Mouse (Mus musculus) limb, embryonic 10.5 days (tissue): Measurements from ENCODE around the gene Cbfb. TPM values are rescaled to one million over a fixed set of nuclear protein-coding genes. Genes with fewer than 3 reads are reported as not detected.
"Not testable (repeated sequence)": the region's sequence is repeated elsewhere in the genome, so short reads cannot be mapped to it uniquely, and the experiment has no call there.

Experiments used
- DNase-seq: peaks from one replicate; pipeline ENCODE4 v3.0.0-alpha.2; 2017; ENCODE audit warnings: low spot score
- H3K27ac ChIP-seq: fragments of 300-500 bp; sonication (generic); 2 replicates; pipeline ENCODE4 v1.5.1; 2016; ENCODE audit warnings: mild to moderate bottlenecking
- H3K27me3 ChIP-seq: fragments of 300-500 bp; sonication (generic); 2 replicates; pipeline ENCODE4 v1.6.1; 2016; ENCODE audit warnings: low read depth, mild to moderate bottlenecking; ENCODE audit not compliant: poor library complexity, severe bottlenecking
- H3K36me3 ChIP-seq: fragments of 300-500 bp; sonication (generic); 2 replicates; pipeline ENCODE4 v1.6.1; 2016; ENCODE audit warnings: mild to moderate bottlenecking, moderate library complexity
- H3K4me1 ChIP-seq: fragments of 300-500 bp; sonication (generic); 2 replicates; pipeline ENCODE4 v1.6.1; 2016
- H3K4me3 ChIP-seq: fragments of 300-500 bp; sonication (generic); 2 replicates; pipeline ENCODE4 v1.5.1; 2016; ENCODE audit warnings: mild to moderate bottlenecking, moderate library complexity
- H3K9me3 ChIP-seq: fragments of 300-500 bp; sonication (generic); replicated peaks from 2 replicates; pipeline ENCODE4 v1.6.1; 2016; ENCODE audit warnings: mild to moderate bottlenecking
- WGBS: fragments of 180-500 bp; shearing (Covaris S2); methylation state at CpG from one replicate; pipeline ENCODE4 v1.1.7; 2016; 5-methylcytosine and 5-hydroxymethylcytosine counted together
- polyA plus RNA-seq: library from polyadenylated mRNA; unstranded; fragments of >200 nt; fragmentation: Nextera tagmentation; extraction: Ambion mirVana; gene quantifications from 2 replicates; pipeline ENCODE4 v1.2.1, GENCODE M21; 2016

Cbfb gene
- polyA plus RNA-seq, 1 experiment from 2014 or later: 84.6 TPM

DNA sequence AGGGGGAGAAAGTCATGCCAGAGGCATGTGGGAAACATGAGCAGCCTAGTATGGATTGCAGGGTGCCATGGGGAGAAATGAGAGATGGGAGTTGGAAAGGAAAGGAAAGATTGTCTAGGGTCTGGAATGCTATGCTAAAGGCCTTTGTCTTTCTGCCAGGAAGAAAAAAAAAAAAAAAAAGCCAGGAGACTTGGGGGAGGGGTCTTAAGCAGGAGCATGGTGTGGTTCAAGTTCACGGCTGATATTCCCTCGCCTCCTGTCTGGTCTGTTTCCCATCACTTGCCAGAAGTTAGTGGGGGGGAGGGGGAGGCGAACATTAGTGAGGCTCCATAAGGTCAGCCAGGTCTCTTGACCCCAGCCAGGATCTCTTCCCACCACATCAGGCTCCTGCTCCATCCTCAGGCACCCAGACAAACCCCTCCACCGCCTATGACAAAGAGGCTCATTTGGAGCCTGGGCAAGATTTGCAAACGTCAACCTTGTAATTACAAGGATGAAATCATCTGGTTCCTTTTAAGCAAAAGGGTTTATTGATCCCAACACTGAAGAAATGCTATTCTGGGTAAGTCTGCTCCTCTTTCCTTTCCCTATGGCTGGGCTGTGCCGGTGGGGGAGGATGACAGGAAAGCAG, 6.1 kb upstream of the Cbfb start:
- Histone ChIP-seq H3K27me3 (no peaks in the 10 kb centered on the region), H3K4me3 (peak overlapping the region; percentile 18; the same call in 1 of the 2 replicates), H3K36me3 (no peaks in the 10 kb centered on the region), H3K9me3 (no peaks in the 10 kb centered on the region), H3K27ac (peak overlapping the region; percentile 84), H3K4me1 (peaks cover 20% of the 10 kb centered on the region)
- WGBS: 16% methylated on average over 6 of the region's 6 CpGs
- DNase-seq: peak; percentile 61

DNA sequence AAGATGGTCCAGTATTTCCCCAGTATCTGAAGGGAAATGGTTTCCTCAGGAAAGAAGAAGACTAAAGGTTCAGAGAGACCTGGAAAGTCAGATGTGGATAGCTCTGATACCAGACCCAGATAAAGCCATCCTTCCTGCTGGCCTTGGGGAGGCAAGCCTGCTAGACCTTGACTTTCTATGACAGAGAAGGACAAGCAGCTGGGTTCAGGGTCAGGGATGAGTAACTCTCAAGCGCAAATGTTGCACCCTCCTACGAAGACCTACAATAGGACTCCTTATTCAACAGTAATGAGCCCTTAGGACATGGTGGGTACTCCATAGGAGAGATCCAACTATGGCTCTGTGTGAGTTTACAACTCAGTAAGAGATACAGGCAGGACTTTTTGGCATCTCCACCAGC, 5.3 kb upstream of the Cbfb start:
- no peaks in the 10 kb centered on the region for H3K27me3 ChIP-seq
- WGBS: 93% methylated on average over 2 of the region's 2 CpGs
- H3K27ac ChIP-seq: peak overlapping the region; percentile 84; the same call in 1 of the 2 replicates
- no peak for DNase-seq
- H3K4me1 ChIP-seq: peaks cover 23% of the 10 kb centered on the region
- no peaks in the 10 kb centered on the region for H3K36me3 ChIP-seq
- H3K4me3 ChIP-seq: no peak overlapping the region
- no peaks in the 10 kb centered on the region for H3K9me3 ChIP-seq

DNA sequence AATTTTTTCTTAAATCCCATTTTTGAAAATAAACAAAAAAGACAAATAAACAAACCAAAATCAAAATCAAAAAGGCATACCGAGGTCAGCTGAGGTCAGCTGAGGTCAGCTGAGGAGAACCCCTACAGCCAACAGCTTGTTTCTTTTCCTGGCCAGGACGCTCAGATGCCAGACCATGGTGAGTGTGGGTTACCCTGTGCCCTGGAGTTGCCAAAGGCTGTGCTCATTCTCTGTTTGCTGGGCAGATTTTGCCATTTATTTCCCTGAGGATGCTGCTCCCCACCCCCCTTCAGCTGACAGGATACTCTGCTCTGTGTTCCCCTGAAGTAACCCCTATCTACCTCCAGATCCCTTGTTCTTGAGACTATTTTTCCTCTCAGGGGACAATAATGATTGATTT, 3.4 kb upstream of the Cbfb start:
- H3K36me3 ChIP-seq: no peaks in the 10 kb centered on the region
- H3K4me3 ChIP-seq: no peak overlapping the region
- peaks cover 26% of the 10 kb centered on the region for H3K4me1 ChIP-seq
- no peaks in the 10 kb centered on the region for H3K9me3 ChIP-seq
- no peak for DNase-seq
- H3K27ac ChIP-seq: no peak overlapping the region
- WGBS: 82% methylated on average over 2 of the region's 2 CpGs
- no peaks in the 10 kb centered on the region for H3K27me3 ChIP-seq

DNA sequence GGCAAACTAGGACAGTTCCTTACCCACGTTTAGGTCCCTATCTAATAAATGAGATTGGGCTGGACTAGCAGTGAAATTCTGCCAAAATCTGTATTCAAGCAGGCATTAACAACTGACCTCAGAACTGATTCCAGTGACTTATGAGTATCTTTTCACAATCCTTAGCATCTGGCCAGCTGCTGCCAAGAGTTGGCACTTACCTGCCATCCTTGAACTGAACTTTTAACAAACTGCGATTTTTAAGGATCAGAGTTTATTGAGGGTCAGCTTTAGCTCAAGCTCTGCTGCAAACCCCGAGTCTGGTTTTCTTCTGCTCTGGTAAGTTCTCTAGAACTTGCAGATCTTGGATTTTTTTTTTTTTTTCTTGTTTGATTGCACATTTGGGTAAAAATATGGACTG, 892 bp upstream of the Cbfb start:
- DNase-seq: no peak
- Histone ChIP-seq H3K4me3 (peak overlapping the region; percentile 93; the same call in 1 of the 2 replicates), H3K27ac (peak overlapping the region; percentile 99), H3K9me3 (no peaks in the 10 kb centered on the region), H3K4me1 (peaks cover 22% of the 10 kb centered on the region), H3K36me3 (peaks cover 15% of the 10 kb centered on the region), H3K27me3 (no peaks in the 10 kb centered on the region)
- WGBS: 50% methylated on average over 3 of the region's 3 CpGs

DNA sequence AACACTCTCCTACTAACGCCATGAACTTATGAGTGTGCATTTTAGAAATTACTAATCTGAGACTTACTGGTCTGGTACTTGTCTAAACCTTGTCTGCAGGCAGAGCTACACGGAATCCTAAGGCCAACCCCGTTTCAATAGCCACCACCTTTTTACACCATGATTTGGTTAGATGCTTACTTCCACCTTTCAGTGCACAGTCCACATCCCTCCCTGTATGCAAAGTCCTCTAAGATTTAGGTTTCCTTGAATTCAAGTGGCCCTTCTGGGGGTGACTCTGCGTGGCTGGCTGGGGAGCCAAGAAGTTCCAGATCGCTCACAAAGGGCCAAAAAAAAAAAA, 463 bp upstream of the Cbfb start:
- Histone ChIP-seq H3K9me3 (no peaks in the 10 kb centered on the region), H3K27ac (peak overlapping the region; percentile 99), H3K27me3 (no peaks in the 10 kb centered on the region), H3K36me3 (peaks cover 20% of the 10 kb centered on the region), H3K4me3 (peak overlapping the region; percentile 93), H3K4me1 (peaks cover 18% of the 10 kb centered on the region)
- DNase-seq: no peak
- 5% methylated on average over 5 of the region's 5 CpGs for WGBS

DNA sequence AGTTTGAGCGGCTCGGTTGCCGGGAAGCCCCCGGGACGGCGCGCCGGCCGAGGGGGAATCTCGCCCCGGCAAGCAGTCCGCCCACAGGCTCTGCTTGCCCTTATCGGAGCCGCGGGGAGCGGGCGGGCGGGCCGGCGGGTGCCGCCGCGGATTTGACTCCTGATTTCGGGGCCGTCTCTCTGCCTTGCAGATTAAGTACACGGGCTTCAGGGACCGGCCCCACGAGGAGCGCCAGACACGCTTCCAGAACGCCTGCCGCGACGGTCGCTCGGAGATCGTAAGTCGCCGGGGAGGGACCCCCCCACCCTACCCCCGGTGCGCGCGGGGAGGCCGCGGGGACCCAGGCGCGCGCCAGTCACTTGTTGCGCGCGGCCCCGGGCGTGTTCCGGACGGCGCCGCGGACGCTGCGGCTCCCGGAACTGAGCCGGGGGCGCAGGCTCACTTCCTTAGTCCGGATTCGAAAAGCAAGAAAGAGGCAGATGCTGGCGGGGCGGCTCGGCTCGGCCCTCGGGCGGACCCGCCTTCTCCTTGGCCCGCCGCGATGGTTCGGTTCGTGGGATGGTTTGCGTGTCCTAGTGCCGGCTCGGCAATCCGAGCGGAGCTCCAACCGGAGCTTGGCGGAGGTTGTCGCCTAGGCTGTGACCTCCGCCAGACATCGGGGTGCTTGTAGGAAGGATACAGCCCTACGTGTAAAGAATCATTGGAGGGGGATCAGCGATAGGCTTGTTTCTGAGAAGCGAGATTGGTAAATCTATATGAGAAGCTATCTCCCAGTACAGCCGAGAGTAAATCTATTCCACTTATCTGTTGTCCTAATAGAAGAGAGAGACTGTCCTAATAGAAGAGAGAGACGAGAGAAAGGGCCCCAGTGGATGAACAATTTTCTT, 885 bp downstream of the Cbfb start:
- no peaks in the 10 kb centered on the region for H3K9me3 ChIP-seq
- no peaks in the 10 kb centered on the region for H3K27me3 ChIP-seq
- peaks cover 15% of the 10 kb centered on the region for H3K4me1 ChIP-seq
- WGBS: under 1% methylated on average over 92 of the region's 92 CpGs
- peak overlapping the region; percentile 93 for H3K4me3 ChIP-seq
- peak overlapping the region; percentile 99 for H3K27ac ChIP-seq
- peak; percentile 78 for DNase-seq
- H3K36me3 ChIP-seq: peaks cover 31% of the 10 kb centered on the region

DNA sequence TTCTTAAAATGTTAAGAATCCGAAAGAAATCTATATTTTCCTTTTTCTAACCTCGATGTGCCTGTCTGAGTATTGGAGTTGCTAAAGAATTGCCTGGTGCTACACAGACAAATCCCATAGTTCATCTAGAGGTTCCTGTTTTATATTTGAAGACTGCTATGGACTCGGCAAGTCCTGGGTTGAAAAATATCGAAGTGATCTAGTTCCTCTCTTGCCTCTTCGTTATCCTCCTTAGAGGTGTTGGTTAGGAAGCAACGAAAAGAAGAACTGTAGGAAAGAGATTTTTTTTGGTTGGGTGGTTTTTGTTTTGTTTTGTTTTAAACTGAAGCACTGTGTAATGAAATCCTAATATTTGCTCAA, 1.5 kb downstream of the Cbfb start:
- peaks cover 15% of the 10 kb centered on the region for H3K4me1 ChIP-seq
- no peaks in the 10 kb centered on the region for H3K27me3 ChIP-seq
- H3K9me3 ChIP-seq: no peaks in the 10 kb centered on the region
- H3K27ac ChIP-seq: peak overlapping the region; percentile 99
- 52% methylated on average over 6 of the region's 6 CpGs for WGBS
- peaks cover 38% of the 10 kb centered on the region for H3K36me3 ChIP-seq
- H3K4me3 ChIP-seq: peak overlapping the region; percentile 93
- no peak for DNase-seq

DNA sequence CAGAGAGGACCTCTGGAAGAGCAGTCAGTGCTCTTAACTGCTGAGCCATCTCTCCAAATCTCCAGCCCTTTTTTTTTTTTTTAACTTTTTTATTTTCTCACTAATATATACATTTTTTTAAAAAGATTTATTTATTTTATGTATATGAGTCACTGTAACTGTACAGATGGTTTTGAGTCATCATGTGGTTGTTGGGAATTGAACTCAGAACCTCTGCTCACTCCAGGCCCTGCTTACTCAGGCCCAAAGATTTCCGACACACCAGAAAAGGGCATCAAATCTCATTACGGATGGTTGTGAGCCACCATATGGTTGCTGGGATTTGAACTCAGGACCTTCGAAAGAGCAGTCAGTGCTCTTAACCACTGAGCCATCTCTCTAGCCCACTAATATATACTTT, 4.8 kb downstream of the Cbfb start:
- not testable (repeated sequence) for H3K27ac ChIP-seq

DNA sequence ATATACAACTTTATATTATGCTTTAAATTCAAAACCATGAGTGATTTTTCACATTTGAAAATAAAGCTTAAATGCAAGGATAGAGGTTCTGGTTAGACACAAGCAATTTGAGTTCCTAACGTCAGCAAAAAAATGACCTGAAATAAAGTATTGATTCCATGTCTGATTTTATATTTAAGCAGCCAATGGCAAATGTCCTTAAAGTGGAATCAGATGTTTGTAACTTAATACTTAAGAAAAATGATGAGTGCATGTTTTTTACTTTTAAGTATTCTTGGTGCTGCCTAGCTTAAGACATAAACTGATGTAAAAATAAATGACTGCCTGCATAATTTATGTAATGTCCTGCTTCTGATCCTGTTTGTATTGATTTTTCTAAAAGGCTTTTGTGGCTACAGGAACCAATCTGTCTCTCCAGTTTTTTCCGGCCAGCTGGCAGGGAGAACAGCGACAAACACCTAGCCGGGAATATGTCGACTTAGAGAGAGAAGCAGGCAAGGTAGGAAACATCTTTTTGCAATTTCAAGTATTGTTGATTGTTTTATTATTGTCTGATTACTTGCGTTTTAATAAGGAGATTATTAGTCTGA, 7.8 kb downstream of the Cbfb start:
- no peak for DNase-seq
- Histone ChIP-seq H3K9me3 (no peaks in the 10 kb centered on the region), H3K4me3 (no peak overlapping the region), H3K36me3 (peaks cover 90% of the 10 kb centered on the region), H3K27me3 (no peaks in the 10 kb centered on the region), H3K4me1 (no peaks in the 10 kb centered on the region; the same call in 1 of the 2 replicates), H3K27ac (no peak overlapping the region)
- 86% methylated on average over 6 of the region's 6 CpGs for WGBS

More for the DNA sequence above, 4.8 kb downstream of the Cbfb start:
- H3K36me3 ChIP-seq: peaks cover 64% of the 10 kb centered on the region
- not testable (repeated sequence) for H3K4me1 ChIP-seq, DNase-seq, H3K4me3 ChIP-seq, H3K9me3 ChIP-seq, H3K27me3 ChIP-seq
- WGBS: 95% methylated on average over 3 of the region's 3 CpGs

DNA sequence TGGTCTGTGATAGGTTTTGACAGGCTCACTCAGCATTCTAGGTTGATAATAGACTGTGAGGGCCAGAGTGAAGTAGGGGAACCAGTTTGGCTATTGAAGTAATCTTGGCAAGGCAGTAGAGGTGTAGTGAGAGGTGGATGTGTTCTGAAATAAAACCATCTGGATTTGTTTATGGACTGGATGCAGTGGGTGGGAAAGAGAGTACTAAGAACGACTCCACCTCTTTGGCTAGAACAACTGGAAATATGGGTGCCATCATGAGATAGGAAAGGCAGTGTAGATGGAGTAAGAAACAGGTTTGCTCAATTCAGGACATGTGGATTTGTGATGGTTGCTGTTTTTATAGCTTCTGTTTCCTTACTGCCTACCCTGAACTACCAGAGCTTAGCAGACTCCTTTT, 11.7 kb downstream of the Cbfb start:
- 86% methylated on average over 1 of the region's 1 CpGs for WGBS
- Histone ChIP-seq H3K4me3 (no peak overlapping the region), H3K36me3 (peaks cover 91% of the 10 kb centered on the region), H3K4me1 (no peaks in the 10 kb centered on the region), H3K9me3 (no peaks in the 10 kb centered on the region), H3K27me3 (no peaks in the 10 kb centered on the region), H3K27ac (no peak overlapping the region)
- DNase-seq: no peak

DNA sequence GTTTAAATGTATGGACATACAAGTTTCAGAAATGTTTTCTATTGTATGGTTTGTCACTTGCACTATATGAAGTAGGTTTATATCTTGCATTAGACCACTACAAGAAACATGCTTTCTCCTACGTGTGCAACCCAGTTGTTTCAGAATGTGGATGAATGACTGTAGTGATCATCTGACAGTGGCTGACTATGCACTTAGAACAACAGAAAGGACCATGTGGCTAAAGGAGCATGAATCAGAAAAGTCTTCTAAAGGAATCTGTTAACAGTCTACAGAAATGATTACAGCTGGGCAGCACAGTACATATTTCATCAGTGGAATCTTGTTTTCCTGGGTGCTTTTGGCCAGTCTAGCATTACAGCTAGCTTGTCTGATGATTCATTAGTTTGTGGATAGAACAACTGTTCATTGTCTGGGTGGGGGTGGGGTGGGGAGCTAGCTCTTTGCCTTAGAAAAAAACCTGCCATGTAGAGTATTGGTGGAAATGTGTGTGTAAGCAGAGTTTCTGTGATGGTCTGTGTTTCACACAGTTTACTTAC, 16.1 kb downstream of the Cbfb start:
- Histone ChIP-seq H3K27me3 (no peaks in the 10 kb centered on the region), H3K9me3 (no peaks in the 10 kb centered on the region), H3K4me1 (no peaks in the 10 kb centered on the region), H3K27ac (no peak overlapping the region), H3K36me3 (peaks cover 81% of the 10 kb centered on the region), H3K4me3 (no peak overlapping the region)
- WGBS: 84% methylated on average over 1 of the region's 1 CpGs
- DNase-seq: no peak

DNA sequence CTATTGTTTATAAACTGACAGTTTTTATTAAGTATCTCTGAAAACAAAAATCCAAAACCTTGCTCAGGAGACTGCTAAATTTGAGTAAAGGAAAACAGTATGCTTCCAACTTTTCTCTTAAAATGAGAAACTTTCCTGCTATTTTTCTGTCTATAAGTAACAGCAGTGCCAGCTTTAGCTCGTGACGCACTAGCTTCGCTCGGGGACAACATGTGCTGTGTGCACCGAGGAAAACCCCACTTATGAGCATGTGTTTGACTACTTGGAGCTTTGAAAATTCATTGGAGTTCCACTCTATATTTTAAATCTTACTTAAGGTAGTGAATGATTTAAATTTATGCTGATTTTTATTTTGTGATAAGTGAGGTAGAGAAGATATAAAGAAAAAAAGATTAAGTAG, 21.7 kb downstream of the Cbfb start:
- H3K27ac ChIP-seq: no peak overlapping the region
- H3K27me3 ChIP-seq: no peaks in the 10 kb centered on the region
- 95% methylated on average over 5 of the region's 5 CpGs for WGBS
- H3K36me3 ChIP-seq: peaks cover 82% of the 10 kb centered on the region
- H3K4me3 ChIP-seq: no peak overlapping the region
- no peaks in the 10 kb centered on the region for H3K9me3 ChIP-seq
- H3K4me1 ChIP-seq: no peaks in the 10 kb centered on the region
- DNase-seq: no peak

DNA sequence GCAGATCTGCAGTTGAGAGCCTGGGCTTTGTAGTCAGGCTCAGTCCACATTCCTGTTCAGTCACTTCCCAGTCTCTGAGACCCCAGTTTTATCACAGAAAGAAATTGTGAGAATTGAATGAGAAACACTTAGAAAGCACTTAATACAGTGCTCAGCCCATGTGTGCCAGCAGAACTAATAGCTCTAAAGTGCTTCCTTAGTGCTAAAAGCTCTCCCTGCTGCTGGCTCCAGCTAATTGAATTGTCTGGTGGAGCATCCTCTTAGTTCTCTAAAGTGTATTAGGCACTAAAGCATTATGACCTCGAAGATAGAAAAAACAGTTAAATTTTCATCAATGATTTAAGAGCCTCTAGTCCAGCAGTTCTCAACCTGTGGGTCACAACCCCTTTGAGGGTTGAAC, 35.3 kb downstream of the Cbfb start:
- H3K36me3 ChIP-seq: peaks cover 90% of the 10 kb centered on the region

More for the DNA sequence above, 35.3 kb downstream of the Cbfb start:
- H3K27me3 ChIP-seq: no peaks in the 10 kb centered on the region
- H3K4me1 ChIP-seq: no peaks in the 10 kb centered on the region
- no peak overlapping the region for H3K4me3 ChIP-seq
- no peaks in the 10 kb centered on the region for H3K9me3 ChIP-seq
- WGBS: 94% methylated on average over 1 of the region's 1 CpGs
- no peak for DNase-seq
- no peak overlapping the region for H3K27ac ChIP-seq
